Mouse (Mus musculus) bone marrow, adult 2 months (tissue): ENCODE data around the gene Bricd5.

Experiments used
- CTCF ChIP-seq: fragments of 200-500 bp; IDR thresholded peaks from 2 replicates; pipeline ENCODE4 v1.5.1; 2011; ENCODE audit warnings: low read length, control low read depth; ENCODE audit not compliant: control insufficient read depth, insufficient read depth
- POLR2A ChIP-seq: fragments of 200-500 bp; IDR thresholded peaks from 2 replicates; pipeline ENCODE4 v1.6.1; 2011; ENCODE audit warnings: low read depth, mild to moderate bottlenecking, control low read depth, low read length, borderline replicate concordance; ENCODE audit not compliant: control insufficient read depth

- TF ChIP-seq CTCF (no peak), POLR2A (no peak)
Measured at GRCm38 (mm10) chr17:24489265-24490030, 15.8 kb downstream of the Bricd5 start.
